Mouse (Mus musculus) cerebellum, adult 18-20 months (tissue): ENCODE data around the gene Olr1.
"Not testable (repeated sequence)": the region's sequence is repeated elsewhere in the genome, so short reads cannot be mapped to it uniquely, and the experiment has no call there.

Source experiments
- DNase-seq, 2 experiments: peaks; one replicate each; pipeline ENCODE4 v3.0.0; 2021

Olr1 gene

GRCm38 (mm10) chr6:129510120-129510911, 3.4 kb upstream of the Olr1 start:
- no peak for DNase-seq

DNA sequence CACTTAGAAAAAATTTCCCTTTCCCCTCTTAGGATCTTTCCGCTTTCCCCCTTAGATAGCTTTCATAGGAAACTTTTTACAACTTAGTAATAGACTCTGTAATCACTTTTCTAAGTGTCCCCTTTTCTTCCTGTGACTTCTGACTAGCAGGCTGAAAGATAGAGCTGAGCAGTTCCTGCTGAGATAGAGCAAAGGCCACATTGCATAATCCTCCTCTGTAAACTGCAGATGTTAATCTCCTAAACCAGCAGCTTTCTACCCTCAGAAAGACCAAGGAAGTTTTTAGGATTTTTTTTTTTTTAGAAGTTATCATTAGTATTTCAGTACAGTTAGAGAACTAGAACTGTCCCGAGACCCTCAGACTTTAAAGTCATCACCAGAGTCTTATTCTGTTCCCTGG, 3.5 kb downstream of the Olr1 start:
- DNase-seq = no peak

GRCm38 (mm10) chr6:129499516-129499915, 7.4 kb downstream of the Olr1 start:
- DNase-seq = not testable (repeated sequence)

- no peak for DNase-seq
These were observed 9.4 kb downstream of the Olr1 start for GRCm38 (mm10) chr6:129497345-129498218.

GRCm38 (mm10) chr6:129494924-129495323, 12.0 kb downstream of the Olr1 start:
- no peak for DNase-seq

DNA sequence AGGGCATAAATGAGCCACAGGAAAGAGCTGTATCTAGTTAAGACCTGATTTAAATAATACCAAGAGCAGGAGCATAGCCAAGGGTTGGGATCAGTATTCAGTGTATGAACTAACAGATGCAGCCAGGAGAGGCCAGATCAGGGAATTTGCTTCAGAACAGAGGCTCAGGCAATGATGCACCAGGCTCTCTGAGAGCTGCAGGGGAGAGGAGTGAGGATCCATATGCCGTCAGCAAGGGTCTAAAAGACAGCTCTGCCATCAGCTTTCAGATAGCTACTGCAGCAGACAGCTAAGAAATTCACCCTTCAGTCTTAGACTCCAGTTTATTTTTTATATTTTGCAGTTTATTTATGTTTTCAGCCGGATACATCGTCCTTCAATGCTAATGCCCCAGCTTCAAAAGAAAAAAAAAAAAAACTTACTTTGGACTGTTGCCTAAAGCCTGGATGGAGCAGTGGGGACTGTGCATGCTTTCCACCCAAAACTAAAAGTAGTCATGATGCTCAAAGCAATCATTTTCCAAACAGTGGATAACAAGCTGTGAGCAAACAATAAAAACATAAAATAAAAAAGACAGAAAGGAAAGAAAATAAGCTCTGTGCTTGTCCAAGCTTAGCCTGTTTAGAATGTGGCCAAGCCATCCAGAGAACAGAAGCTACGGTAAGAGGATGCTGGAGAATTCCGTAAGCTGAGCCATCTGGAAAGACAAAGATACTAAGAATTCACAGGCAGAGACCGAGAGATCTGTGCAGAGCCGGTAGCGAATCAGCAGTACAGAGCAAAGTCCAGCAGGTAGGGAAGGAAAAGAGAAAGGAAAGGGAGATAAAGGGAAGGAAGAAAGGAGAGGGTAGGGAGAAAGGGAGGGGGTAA, 26.6 kb downstream of the Olr1 start:
- DNase-seq = no peak

DNA sequence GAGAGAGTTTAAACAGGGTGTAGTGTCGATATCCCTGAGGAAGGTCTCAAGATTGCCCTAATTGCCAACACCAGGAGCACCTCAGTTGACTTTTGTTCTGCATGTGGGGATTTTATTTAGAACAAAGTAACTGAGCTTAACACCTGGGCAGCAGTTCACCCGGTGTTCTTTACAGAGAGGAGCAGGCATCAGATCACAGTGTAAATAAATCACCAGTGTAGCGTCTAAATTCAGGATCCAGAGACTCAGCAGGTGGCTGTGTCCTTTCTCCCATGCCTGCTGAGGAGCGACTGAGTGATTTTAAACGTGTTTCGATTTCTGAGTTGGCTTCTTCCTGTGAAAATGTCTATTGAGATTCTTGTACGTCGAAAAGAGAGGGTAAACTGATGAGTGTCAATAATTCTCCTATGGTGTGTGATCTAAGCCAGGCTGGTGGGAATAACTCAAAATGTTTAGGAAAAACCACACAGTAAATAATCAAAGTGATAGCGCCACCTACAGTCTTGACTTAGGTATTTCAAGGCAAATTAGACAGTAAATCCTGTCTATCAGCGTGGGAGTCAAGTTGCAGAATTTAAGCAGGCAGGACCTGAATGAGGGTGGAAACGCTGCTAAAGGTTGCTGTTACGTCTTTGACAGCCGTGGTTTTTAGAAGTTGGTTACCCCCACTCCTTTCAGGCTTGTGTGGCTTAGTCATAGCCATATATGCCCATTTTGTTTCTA, 30.4 kb downstream of the Olr1 start:
- peak in 1 of 2 experiments; percentile 2 for DNase-seq

DNA sequence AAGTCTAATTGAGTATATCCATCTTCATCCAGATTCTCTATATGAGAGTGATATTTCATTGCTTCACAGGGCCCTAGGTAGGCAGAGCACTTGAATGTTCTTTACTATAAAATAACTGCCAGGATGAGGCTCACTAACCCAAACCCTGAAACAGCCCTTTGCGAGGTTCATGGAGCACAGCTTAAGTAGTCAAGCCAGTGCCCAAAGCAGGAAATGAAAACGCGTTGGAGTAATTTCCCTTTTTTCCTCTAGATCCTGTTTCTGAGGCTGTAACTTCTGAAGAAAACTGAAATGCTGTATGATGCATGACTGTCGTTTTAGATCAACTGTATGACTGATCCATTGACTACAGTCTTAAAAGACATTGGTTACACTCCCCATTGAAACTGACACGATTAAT, 34.3 kb downstream of the Olr1 start:
- no peak for DNase-seq

DNA sequence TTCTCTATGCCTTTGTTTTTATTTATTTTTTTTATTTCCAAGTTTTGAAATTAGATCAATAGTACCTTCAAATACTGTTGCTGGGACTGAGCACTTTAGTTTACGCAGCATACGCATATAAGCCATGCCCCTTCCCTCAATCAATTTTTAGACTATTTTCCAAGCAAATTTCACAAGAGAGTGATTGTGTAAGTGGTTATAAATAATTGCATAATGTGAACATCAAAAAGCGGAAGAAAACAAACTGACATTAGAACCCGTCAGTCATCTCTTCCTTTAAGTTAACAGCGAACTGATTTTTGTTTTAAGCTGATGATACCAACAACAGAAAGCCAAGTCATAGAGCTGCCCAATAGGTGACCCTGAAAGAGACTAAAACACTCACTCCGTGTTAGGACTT, 35.6 kb downstream of the Olr1 start:
- DNase-seq = no peak

GRCm38 (mm10) chr6:129451411-129452039, 55.4 kb downstream of the Olr1 start, which contains the start of gene Clec1a:
Gene Clec1a, minus strand, starts transcription at chr6:129452000.
- peak in 1 of 2 experiments; percentile 3 for DNase-seq

GRCm38 (mm10) chr6:129449743-129450142, 57.2 kb downstream of the Olr1 start:
- no peak for DNase-seq

DNA sequence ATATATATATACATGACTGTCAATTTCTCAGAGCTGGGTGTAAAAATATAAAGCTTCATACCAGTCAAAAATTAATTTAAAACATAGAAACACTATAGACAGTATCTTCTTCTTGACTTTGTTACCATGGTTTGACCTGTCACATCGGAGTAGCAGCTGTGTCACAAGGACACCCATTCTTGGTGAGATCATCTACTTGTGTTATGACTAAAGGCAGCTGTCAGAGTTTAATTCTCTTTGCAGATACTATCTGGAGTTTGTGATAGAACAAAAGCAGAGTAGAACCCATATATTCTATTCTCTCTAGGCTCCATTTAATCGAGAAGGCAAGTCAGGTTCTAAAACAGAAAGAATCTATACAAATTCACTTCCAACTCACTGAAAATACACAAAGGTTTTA, 68.9 kb downstream of the Olr1 start:
- DNase-seq = no peak

DNA sequence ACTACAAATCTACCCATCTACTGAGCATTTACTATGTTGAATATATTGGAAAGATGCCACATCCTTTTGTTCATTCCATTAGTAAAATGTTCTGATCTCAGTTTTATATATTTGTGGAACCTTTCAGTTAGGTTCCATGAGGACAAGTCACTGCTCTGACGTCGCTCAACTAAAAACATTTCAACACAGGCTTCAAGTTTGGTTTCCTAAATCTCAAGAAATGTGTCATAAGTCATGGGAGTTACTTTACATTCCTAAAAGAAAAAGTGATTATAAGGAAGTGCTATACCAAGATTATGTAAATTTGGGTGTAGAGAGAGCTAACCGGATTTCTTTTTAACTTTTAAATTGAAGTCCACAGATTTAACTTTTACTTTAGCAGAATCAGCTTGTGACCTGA, 70.9 kb downstream of the Olr1 start:
- DNase-seq = no peak
